Mouse (Mus musculus): ENCODE data around the gene Hectd4. TPM values are rescaled to one million over a fixed set of nuclear protein-coding genes. Genes with fewer than 3 reads are reported as not detected.

Gene Hectd4
- polyA plus RNA-seq, 1 experiment = 11.7 TPM

GRCm38 (mm10) chr5:121264593-121264992 lies 44.6 kb downstream of the Hectd4 start:
- H3K27ac ChIP-seq (ENCODE audit: insufficient read depth, low read depth, low read length) = no peak overlapping the region
- peaks cover 3% of the 10 kb centered on the region; the same call in 1 of the 2 replicates for H3K4me1 ChIP-seq (ENCODE audit: control insufficient read depth, insufficient read depth, low read length)
- no peak overlapping the region for H3K4me3 ChIP-seq (ENCODE audit: insufficient read depth, low read length)
- TF ChIP-seq CTCF (IDR thresholded peaks at IDR 0.05; ENCODE audit: low read depth, low read length) (no peak), POLR2A (IDR thresholded peaks at IDR 0.05; ENCODE audit: borderline replicate concordance, low read depth, low read length) (no peak)

- no peak overlapping the region for H3K27ac ChIP-seq (ENCODE audit: insufficient read depth, low read depth, low read length)
- H3K4me1 ChIP-seq (ENCODE audit: control insufficient read depth, insufficient read depth, low read length) = no peaks in the 10 kb centered on the region
- TF ChIP-seq CTCF (IDR thresholded peaks at IDR 0.05; ENCODE audit: low read depth, low read length) (peak; percentile 57), POLR2A (IDR thresholded peaks at IDR 0.05; ENCODE audit: borderline replicate concordance, low read depth, low read length) (no peak)
- no peak overlapping the region for H3K4me3 ChIP-seq (ENCODE audit: insufficient read depth, low read length)
Measured at GRCm38 (mm10) chr5:121266741-121267382, 46.8 kb downstream of the Hectd4 start.

GRCm38 (mm10) chr5:121271046-121271445 lies 51.0 kb downstream of the Hectd4 start:
- TF ChIP-seq CTCF (IDR thresholded peaks at IDR 0.05; ENCODE audit: low read depth, low read length) (no peak), POLR2A (IDR thresholded peaks at IDR 0.05; ENCODE audit: borderline replicate concordance, low read depth, low read length) (no peak)
- Histone ChIP-seq H3K4me1 (ENCODE audit: control insufficient read depth, insufficient read depth, low read length) (no peaks in the 10 kb centered on the region), H3K4me3 (ENCODE audit: insufficient read depth, low read length) (no peak overlapping the region), H3K27ac (ENCODE audit: insufficient read depth, low read depth, low read length) (no peak overlapping the region)

DNA sequence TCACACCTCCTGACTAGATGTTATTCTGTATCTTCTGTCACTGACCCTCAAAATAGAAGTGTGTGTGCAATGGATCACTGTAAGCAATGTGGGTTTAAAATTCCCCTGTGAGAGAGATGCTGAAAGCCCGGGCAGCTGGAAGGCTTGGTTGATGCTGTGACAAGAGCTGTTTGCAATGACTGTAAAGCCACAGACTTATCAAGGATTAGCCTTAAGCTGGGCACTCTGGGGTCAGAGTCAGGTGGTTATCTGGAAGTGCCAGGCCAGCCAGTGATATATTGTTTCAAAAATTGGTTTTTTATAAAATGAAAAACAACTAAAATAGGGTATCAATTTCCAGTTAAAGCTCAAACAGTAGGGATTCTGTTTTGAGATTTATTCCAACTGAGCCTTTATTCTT lies 56.8 kb downstream of the Hectd4 start:
- H3K27ac ChIP-seq (ENCODE audit: insufficient read depth, low read depth, low read length) = no peak overlapping the region
- no peak overlapping the region for H3K4me3 ChIP-seq (ENCODE audit: insufficient read depth, low read length)
- no peak for TF ChIP-seq POLR2A (IDR thresholded peaks at IDR 0.05; ENCODE audit: borderline replicate concordance, low read depth, low read length)
- no peak for TF ChIP-seq CTCF (IDR thresholded peaks at IDR 0.05; ENCODE audit: low read depth, low read length)
- no peaks in the 10 kb centered on the region for H3K4me1 ChIP-seq (ENCODE audit: control insufficient read depth, insufficient read depth, low read length)

GRCm38 (mm10) chr5:121280456-121280855 lies 60.4 kb downstream of the Hectd4 start:
- Histone ChIP-seq H3K4me3 (ENCODE audit: insufficient read depth, low read length) (no peak overlapping the region), H3K4me1 (ENCODE audit: control insufficient read depth, insufficient read depth, low read length) (peaks cover 9% of the 10 kb centered on the region), H3K27ac (ENCODE audit: insufficient read depth, low read depth, low read length) (no peak overlapping the region)
- TF ChIP-seq CTCF (IDR thresholded peaks at IDR 0.05; ENCODE audit: low read depth, low read length) = no peak
- no peak for TF ChIP-seq POLR2A (IDR thresholded peaks at IDR 0.05; ENCODE audit: borderline replicate concordance, low read depth, low read length)

- Histone ChIP-seq H3K27ac (ENCODE audit: insufficient read depth, low read depth, low read length) (peak overlapping the region; percentile 1; the same call in 1 of the 2 replicates), H3K4me1 (ENCODE audit: control insufficient read depth, insufficient read depth, low read length) (peaks cover 9% of the 10 kb centered on the region), H3K4me3 (ENCODE audit: insufficient read depth, low read length) (no peak overlapping the region)
- TF ChIP-seq POLR2A (IDR thresholded peaks at IDR 0.05; ENCODE audit: borderline replicate concordance, low read depth, low read length) (no peak), CTCF (IDR thresholded peaks at IDR 0.05; ENCODE audit: low read depth, low read length) (no peak)
Measured at GRCm38 (mm10) chr5:121283051-121283450, 63.0 kb downstream of the Hectd4 start.

DNA sequence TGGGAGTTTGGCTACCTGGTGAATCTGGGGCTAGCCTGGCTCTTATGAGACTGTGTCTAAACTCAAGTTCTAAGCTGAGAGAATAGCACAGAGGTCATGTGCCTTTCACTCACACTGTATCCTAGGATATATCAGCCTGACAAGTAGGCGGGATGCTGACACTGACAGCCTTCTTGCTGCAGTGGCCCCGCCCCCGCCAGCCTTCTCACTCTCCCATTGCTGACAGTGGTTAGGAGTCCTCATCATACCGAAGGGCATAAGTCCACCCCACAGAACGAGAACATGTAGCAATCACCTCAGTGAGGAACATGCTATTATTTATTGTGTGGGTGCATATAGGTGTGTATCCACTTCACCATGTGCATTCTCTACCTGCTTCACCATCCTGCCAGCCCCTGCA lies 64.8 kb downstream of the Hectd4 start:
- no peak overlapping the region for H3K27ac ChIP-seq (ENCODE audit: insufficient read depth, low read depth, low read length)
- no peak for TF ChIP-seq CTCF (IDR thresholded peaks at IDR 0.05; ENCODE audit: low read depth, low read length)
- TF ChIP-seq POLR2A (IDR thresholded peaks at IDR 0.05; ENCODE audit: borderline replicate concordance, low read depth, low read length) = no peak
- no peak overlapping the region for H3K4me3 ChIP-seq (ENCODE audit: insufficient read depth, low read length)
- H3K4me1 ChIP-seq (ENCODE audit: control insufficient read depth, insufficient read depth, low read length) = peaks cover 12% of the 10 kb centered on the region

DNA sequence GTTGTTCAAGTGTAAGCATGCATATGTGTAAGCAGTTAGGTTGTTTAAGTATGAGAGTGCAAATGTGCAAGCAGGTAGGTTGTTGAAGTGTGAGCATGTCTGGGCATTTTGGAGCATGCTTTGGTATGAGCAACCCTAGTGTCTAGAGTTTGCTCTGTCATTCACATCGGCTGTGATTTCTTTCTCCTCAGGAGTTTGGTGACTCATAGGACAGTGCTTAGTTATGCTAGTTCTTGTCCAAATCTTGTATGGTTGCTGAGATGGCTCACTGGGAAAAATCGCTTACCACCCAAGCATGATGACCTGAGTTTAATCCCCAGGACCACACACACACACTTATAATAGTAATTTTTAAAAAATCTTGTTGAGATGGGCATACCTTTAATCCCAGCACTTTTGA lies 67.2 kb downstream of the Hectd4 start:
- H3K4me1 ChIP-seq (ENCODE audit: control insufficient read depth, insufficient read depth, low read length) = peaks cover 15% of the 10 kb centered on the region
- no peak for TF ChIP-seq POLR2A (IDR thresholded peaks at IDR 0.05; ENCODE audit: borderline replicate concordance, low read depth, low read length)
- no peak for TF ChIP-seq CTCF (IDR thresholded peaks at IDR 0.05; ENCODE audit: low read depth, low read length)
- no peak overlapping the region for H3K4me3 ChIP-seq (ENCODE audit: insufficient read depth, low read length)
- H3K27ac ChIP-seq (ENCODE audit: insufficient read depth, low read depth, low read length) = no peak overlapping the region

DNA sequence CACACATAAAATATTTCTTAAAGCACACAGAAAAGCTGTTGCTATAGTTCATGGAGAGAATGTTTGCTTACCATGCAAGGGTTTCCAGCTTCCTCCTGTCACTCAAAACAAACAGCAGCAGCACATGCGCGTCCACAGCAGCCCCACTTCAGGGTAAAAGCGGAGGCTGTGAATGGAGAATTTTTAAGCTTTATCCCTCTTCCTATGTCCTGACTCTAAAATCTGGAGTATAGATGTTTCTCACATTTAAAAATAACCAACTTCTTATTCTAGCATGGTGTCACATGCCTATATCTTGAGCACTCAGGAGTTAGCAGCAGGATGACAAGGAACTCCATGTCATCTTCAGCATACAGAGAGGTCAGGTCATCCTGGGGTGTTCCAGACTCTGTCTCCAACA lies 70.3 kb downstream of the Hectd4 start:
- TF ChIP-seq POLR2A (IDR thresholded peaks at IDR 0.05; ENCODE audit: borderline replicate concordance, low read depth, low read length) (no peak), CTCF (IDR thresholded peaks at IDR 0.05; ENCODE audit: low read depth, low read length) (no peak)
- Histone ChIP-seq H3K4me1 (ENCODE audit: control insufficient read depth, insufficient read depth, low read length) (peaks cover 12% of the 10 kb centered on the region), H3K4me3 (ENCODE audit: insufficient read depth, low read length) (no peak overlapping the region), H3K27ac (ENCODE audit: insufficient read depth, low read depth, low read length) (no peak overlapping the region)

GRCm38 (mm10) chr5:121292309-121293165 lies 72.5 kb downstream of the Hectd4 start:
- Histone ChIP-seq H3K4me3 (ENCODE audit: insufficient read depth, low read length) (no peak overlapping the region), H3K4me1 (ENCODE audit: control insufficient read depth, insufficient read depth, low read length) (peaks cover 19% of the 10 kb centered on the region), H3K27ac (ENCODE audit: insufficient read depth, low read depth, low read length) (no peak overlapping the region)
- no peak for TF ChIP-seq POLR2A (IDR thresholded peaks at IDR 0.05; ENCODE audit: borderline replicate concordance, low read depth, low read length)
- no peak for TF ChIP-seq CTCF (IDR thresholded peaks at IDR 0.05; ENCODE audit: low read depth, low read length)

Measured in bone marrow macrophage, adult 2 months (primary cell).